Mouse (Mus musculus) spleen, adult 2 months (tissue): ENCODE measurements around the gene Ascc2. TPM values are rescaled to one million over a fixed set of nuclear protein-coding genes. Genes with fewer than 3 reads are reported as not detected.

Experiments used
- DNase-seq, 2 experiments: peaks; one replicate each; pipeline versions ENCODE4 v3.0.0 to v3.0.0-alpha.2; 2012 to 2021; ENCODE audit warnings: low spot score in 2 of 2, low read depth in 1 of 2
- H3K27ac ChIP-seq: fragments of 200-500 bp; 2 replicates; pipeline ENCODE4 v1.5.1; 2012; ENCODE audit warnings: low read length, inconsistent platforms; ENCODE audit not compliant: insufficient read depth
- H3K27me3 ChIP-seq: fragments of 200-500 bp; 2 replicates; pipeline ENCODE4 v1.6.1; 2012; ENCODE audit warnings: mild to moderate bottlenecking, moderate library complexity, low read length, inconsistent platforms; ENCODE audit not compliant: control insufficient read depth, insufficient read depth
- H3K36me3 ChIP-seq: fragments of 200-500 bp; 2 replicates; pipeline ENCODE4 v1.6.1; 2012; ENCODE audit warnings: mild to moderate bottlenecking, low read length, inconsistent platforms; ENCODE audit not compliant: control insufficient read depth, insufficient read depth
- H3K4me1 ChIP-seq: fragments of 200-500 bp; 2 replicates; pipeline ENCODE4 v1.6.1; 2011; ENCODE audit warnings: inconsistent platforms; ENCODE audit not compliant: control insufficient read depth, insufficient read depth, insufficient read length
- H3K4me3 ChIP-seq: fragments of 200-500 bp; 2 replicates; pipeline ENCODE4 v1.5.1; 2011; ENCODE audit warnings: mild to moderate bottlenecking, inconsistent platforms; ENCODE audit not compliant: insufficient read depth, insufficient read length; ENCODE audit errors: extremely low read depth
- CTCF ChIP-seq: fragments of 200-500 bp; IDR thresholded peaks from 2 replicates; pipeline ENCODE4 v1.5.1; 2011; ENCODE audit warnings: mild to moderate bottlenecking, inconsistent platforms; ENCODE audit not compliant: insufficient read depth, insufficient read length, insufficient replicate concordance; ENCODE audit errors: extremely low read depth
- POLR2A ChIP-seq: fragments of 200-500 bp; IDR thresholded peaks from 2 replicates; pipeline ENCODE4 v1.6.1; 2011; ENCODE audit warnings: low read depth, low read length, inconsistent platforms
- WGBS: fragments of 180-500 bp; shearing (Covaris S2); methylation state at CpG from one replicate; pipeline ENCODE4 v1.1.7; 2018; 5-methylcytosine and 5-hydroxymethylcytosine counted together
- polyA plus RNA-seq: library from polyadenylated mRNA; depleted of rRNA; stranded (reverse); fragments of >200 nt; gene quantifications from 2 replicates; pipeline ENCODE4 v1.2.3, GENCODE M21; 2012

The Ascc2 gene
- polyA plus RNA-seq, 1 experiment, result 11.2 TPM

GRCm38 (mm10) chr11:4599916-4600315 is 37.6 kb upstream of the Ascc2 start:
- H3K27ac ChIP-seq, result peak overlapping the region; percentile 78
- no peak for TF ChIP-seq POLR2A
- no peak for TF ChIP-seq CTCF
- 20% methylated on average over 3 of the region's 3 CpGs for WGBS

GRCm38 (mm10) chr11:4601890-4602289 is 35.7 kb upstream of the Ascc2 start:
- Histone ChIP-seq H3K4me1 (peaks cover 12% of the 10 kb centered on the region; the same call in 1 of the 2 replicates), H3K4me3 (no peak overlapping the region), H3K27me3 (no peaks in the 10 kb centered on the region), H3K27ac (no peak overlapping the region), H3K36me3 (no peaks in the 10 kb centered on the region)
- 69% methylated on average over 5 of the region's 5 CpGs for WGBS
- TF ChIP-seq CTCF (no peak), POLR2A (no peak)
- DNase-seq, result no peak

More at GRCm38 (mm10) chr11:4599916-4600315, 37.6 kb upstream of the Ascc2 start:
- Histone ChIP-seq H3K4me3 (no peak overlapping the region), H3K36me3 (no peaks in the 10 kb centered on the region), H3K27me3 (no peaks in the 10 kb centered on the region), H3K4me1 (peaks cover 16% of the 10 kb centered on the region)
- DNase-seq, result peak in 1 of 2 experiments; percentile 56

- no peaks in the 10 kb centered on the region for H3K27me3 ChIP-seq
- no peaks in the 10 kb centered on the region for H3K36me3 ChIP-seq
- no peak overlapping the region for H3K27ac ChIP-seq
- TF ChIP-seq POLR2A (no peak), CTCF (no peak)
- peaks cover 12% of the 10 kb centered on the region; the same call in 1 of the 2 replicates for H3K4me1 ChIP-seq
- no peak overlapping the region for H3K4me3 ChIP-seq
- DNase-seq, result no peak
- 9% methylated on average over 12 of the region's 12 CpGs for WGBS
Measured at GRCm38 (mm10) chr11:4602691-4603441, 34.7 kb upstream of the Ascc2 start.

GRCm38 (mm10) chr11:4604441-4604840 is 33.1 kb upstream of the Ascc2 start:
- no peaks in the 10 kb centered on the region for H3K27me3 ChIP-seq
- H3K36me3 ChIP-seq, result no peaks in the 10 kb centered on the region
- no peak for DNase-seq
- peaks cover 10% of the 10 kb centered on the region; the same call in 1 of the 2 replicates for H3K4me1 ChIP-seq
- H3K4me3 ChIP-seq, result no peak overlapping the region
- no peak overlapping the region for H3K27ac ChIP-seq
- 32% methylated on average over 6 of the region's 6 CpGs for WGBS
- TF ChIP-seq POLR2A, result no peak
- no peak for TF ChIP-seq CTCF

GRCm38 (mm10) chr11:4605414-4605813 is 32.1 kb upstream of the Ascc2 start:
- no peaks in the 10 kb centered on the region for H3K36me3 ChIP-seq
- H3K4me1 ChIP-seq, result peaks cover 8% of the 10 kb centered on the region; the same call in 1 of the 2 replicates

GRCm38 (mm10) chr11:4606541-4606940 is 31.0 kb upstream of the Ascc2 start:
- 87% methylated on average over 1 of the region's 1 CpGs for WGBS
- no peak for TF ChIP-seq POLR2A
- no peak for TF ChIP-seq CTCF

More at GRCm38 (mm10) chr11:4605414-4605813, 32.1 kb upstream of the Ascc2 start:
- TF ChIP-seq CTCF (no peak), POLR2A (no peak)
- 40% methylated on average over 7 of the region's 7 CpGs for WGBS
- Histone ChIP-seq H3K27ac (no peak overlapping the region), H3K27me3 (no peaks in the 10 kb centered on the region), H3K4me3 (no peak overlapping the region)
- peak; percentile 53 to 57 for DNase-seq

GRCm38 (mm10) chr11:4611904-4612303 is 25.6 kb upstream of the Ascc2 start:
- Histone ChIP-seq H3K36me3 (no peaks in the 10 kb centered on the region), H3K27me3 (no peaks in the 10 kb centered on the region), H3K27ac (no peak overlapping the region), H3K4me3 (no peak overlapping the region), H3K4me1 (no peaks in the 10 kb centered on the region)
- no peak for TF ChIP-seq CTCF
- no peak for TF ChIP-seq POLR2A
- no peak for DNase-seq
- 89% methylated on average over 2 of the region's 2 CpGs for WGBS

More at GRCm38 (mm10) chr11:4606541-4606940, 31.0 kb upstream of the Ascc2 start:
- no peak for DNase-seq
- Histone ChIP-seq H3K27ac (no peak overlapping the region), H3K4me3 (no peak overlapping the region), H3K27me3 (no peaks in the 10 kb centered on the region), H3K36me3 (no peaks in the 10 kb centered on the region), H3K4me1 (peaks cover 8% of the 10 kb centered on the region; the same call in 1 of the 2 replicates)
